8 mouse cellular contexts compared by ENCODE assay signal in genomic region chr9:42573180-42573579, GRCm38 (mm10).
A peak's percentile ranks its signal among the peaks of the same experiment; 100 is the strongest.
DNase-seq lines count a peak whose midpoint lies in the region; ATAC-seq and TF ChIP-seq lines count a peak whose summit lies in the region.

No protein-coding gene starts in this region.

- no peaks in the 10 kb centered on the region for H3K36me3 ChIP-seq in heart, embryonic 12.5 days
- H3K36me3 ChIP-seq in forebrain, postnatal 0 days (ENCODE audit: insufficient read depth) = no peaks in the 10 kb centered on the region
- H3K36me3 ChIP-seq in midbrain, embryonic 12.5 days = no peaks in the 10 kb centered on the region

- H3K4me2 ChIP-seq in heart, embryonic 12.5 days = no peak overlapping the region
- peak overlapping the region; percentile 34 for H3K4me2 ChIP-seq in forebrain, postnatal 0 days (ENCODE audit: low read depth)
- H3K4me2 ChIP-seq in midbrain, embryonic 12.5 days (replicated peaks) = peak overlapping the region; percentile 40

- TF ChIP-seq CTCF in forebrain, postnatal 0 days (IDR thresholded peaks at IDR 0.05; ENCODE audit: low read depth) = peak; percentile 89

- peaks cover 36% of the 10 kb centered on the region for H3K27me3 ChIP-seq in heart, embryonic 12.5 days (replicated peaks)
- H3K27me3 ChIP-seq in forebrain, postnatal 0 days (ENCODE audit: insufficient read depth, low read length) = no peaks in the 10 kb centered on the region
- peaks cover 7% of the 10 kb centered on the region; the same call in 1 of the 2 replicates for H3K27me3 ChIP-seq in midbrain, embryonic 12.5 days

- no peaks in the 10 kb centered on the region for H3K9me3 ChIP-seq in heart, embryonic 12.5 days (replicated peaks)
- no peaks in the 10 kb centered on the region for H3K9me3 ChIP-seq in forebrain, postnatal 0 days (ENCODE audit: low read length)
- no peaks in the 10 kb centered on the region for H3K9me3 ChIP-seq in midbrain, embryonic 12.5 days

- intact Hi-C loops in left cerebral cortex, postnatal 25 days (cut with DNase I) = loop anchor here (2.0 kb wide), 1 partner anchor 372 kb away; the partner anchor contains the start of gene Grik4

- H3K4me1 ChIP-seq in heart, embryonic 12.5 days (replicated peaks) = no peaks in the 10 kb centered on the region
- peaks cover 4% of the 10 kb centered on the region; the same call in 1 of the 2 replicates for H3K4me1 ChIP-seq in forebrain, postnatal 0 days (ENCODE audit: insufficient read depth)
- peaks cover 18% of the 10 kb centered on the region for H3K4me1 ChIP-seq in midbrain, embryonic 12.5 days

- H3K27ac ChIP-seq in heart, embryonic 12.5 days (ENCODE audit: poor library complexity, severe bottlenecking) = no peak overlapping the region
- H3K27ac ChIP-seq in forebrain, postnatal 0 days (ENCODE audit: low read depth, low read length) = no peak overlapping the region
- H3K27ac ChIP-seq in midbrain, embryonic 12.5 days (replicated peaks) = no peak overlapping the region

- no peak for ATAC-seq in heart, embryonic 12.5 days (ENCODE audit: insufficient number of reproducible peaks, low FRiP score)
- ATAC-seq in forebrain, postnatal 0 days = peak; percentile 77
- peak; percentile 76 for ATAC-seq in midbrain, embryonic 12.5 days (ENCODE audit: low FRiP score, low read depth)

- no peak overlapping the region for H3K4me3 ChIP-seq in heart, embryonic 12.5 days
- H3K4me3 ChIP-seq in forebrain, postnatal 0 days (ENCODE audit: low read depth, low read length) = no peak overlapping the region
- H3K4me3 ChIP-seq in midbrain, embryonic 12.5 days = no peak overlapping the region

- whole genome bisulfite sequencing in heart, embryonic 12.5 days = 11% methylated on average over 6 of the region's 6 CpGs
- WGBS in forebrain, postnatal 0 days = 3% methylated on average over 6 of the region's 6 CpGs
- 9% methylated on average over 6 of the region's 6 CpGs for WGBS in midbrain, embryonic 12.5 days

- DNase-seq in heart, adult 18-20 months = peak; percentile 8 to 61
- peak; percentile 80 for DNase-seq in cerebellum, adult 8-10 months
- peak; percentile 78 for DNase-seq in forebrain, postnatal 0 days
- peak; percentile 44 for DNase-seq in hindlimb bud, embryonic 11.5 days (ENCODE audit: extremely low spot score, low read depth, low spot score)
- peak; percentile 61 to 68 for DNase-seq in left cerebral cortex, postnatal 25 days (ENCODE audit: low spot score in 2 of 2)
- peak; percentile 14 to 61 for DNase-seq in spleen, postnatal 10 days (ENCODE audit: low spot score in 2 of 2)

- no peak overlapping the region for H3K9ac ChIP-seq in heart, embryonic 12.5 days
- H3K9ac ChIP-seq in forebrain, postnatal 0 days = peak overlapping the region; percentile 22; the same call in 1 of the 2 replicates
- H3K9ac ChIP-seq in midbrain, embryonic 12.5 days (replicated peaks) = no peak overlapping the region
